Mouse (Mus musculus) hindbrain, postnatal 0 days (tissue): ENCODE data around the gene Ptpn21. TPM values are rescaled to one million over a fixed set of nuclear protein-coding genes. Genes with fewer than 3 reads are reported as not detected.
A peak's percentile ranks its signal among the peaks of the same experiment; 100 is the strongest.

Experiments
- ATAC-seq: fragments of 200-750 bp; cut with Nextera tagmentation; 2 replicates; pipeline ENCODE4 v1.8.0; 2017; ENCODE audit warnings: mild to moderate bottlenecking, moderate TSS enrichment, moderate library complexity
- DNase-seq: peaks from one replicate; pipeline ENCODE4 v3.0.0-alpha.2; 2015; ENCODE audit warnings: low spot score
- H3K27ac ChIP-seq: fragments of 300-500 bp; sonication (generic); 2 replicates; pipeline ENCODE4 v1.5.1; 2014; ENCODE audit warnings: mild to moderate bottlenecking
- H3K27me3 ChIP-seq: fragments of 300-500 bp; sonication (generic); 2 replicates; pipeline ENCODE4 v1.6.1; 2014; ENCODE audit warnings: low read length, mixed read lengths; ENCODE audit not compliant: insufficient read depth
- H3K36me3 ChIP-seq: fragments of 300-500 bp; sonication (generic); 2 replicates; pipeline ENCODE4 v1.6.1; 2014; ENCODE audit warnings: low read length, mixed read lengths; ENCODE audit not compliant: insufficient read depth
- H3K4me1 ChIP-seq: fragments of 300-500 bp; sonication (generic); 2 replicates; pipeline ENCODE4 v1.6.1; 2014; ENCODE audit warnings: antibody characterized with exemption, low read length, mixed read lengths; ENCODE audit not compliant: insufficient read depth
- H3K4me2 ChIP-seq: fragments of 300-500 bp; sonication (generic); 2 replicates; pipeline ENCODE4 v1.6.1; 2014; ENCODE audit warnings: low read depth, mild to moderate bottlenecking, low read length, moderate library complexity, mixed read lengths
- H3K4me3 ChIP-seq: fragments of 300-500 bp; sonication (generic); 2 replicates; pipeline ENCODE4 v1.5.1; 2014; ENCODE audit warnings: low read length
- H3K9ac ChIP-seq: fragments of 300-500 bp; sonication (generic); replicated peaks from 2 replicates; pipeline ENCODE4 v1.6.1; 2014; ENCODE audit warnings: mild to moderate bottlenecking, low read length, moderate library complexity, mixed read lengths
- H3K9me3 ChIP-seq: fragments of 300-500 bp; sonication (generic); 2 replicates; pipeline ENCODE4 v1.6.1; 2016; ENCODE audit warnings: low read length, mixed read lengths
- CTCF ChIP-seq: IDR thresholded peaks from 2 replicates; pipeline ENCODE4 v1.5.1; 2016; ENCODE audit warnings: antibody characterized with exemption, control low read depth, low read depth
- WGBS: fragments of 180-500 bp; shearing (Covaris S2); extraction: QIAGEN DNeasy Blood & Tissue Kit; methylation state at CpG from one replicate; pipeline ENCODE4 v1.1.7; 2014; 5-methylcytosine and 5-hydroxymethylcytosine counted together
- polyA plus RNA-seq: library from polyadenylated mRNA; unstranded; fragments of >200 nt; fragmentation: Nextera tagmentation; extraction: Ambion mirVana; gene quantifications from 2 replicates; pipeline ENCODE4 v1.2.1, GENCODE M21; 2015
- total RNA-seq: library from RNA; depleted of rRNA; stranded (reverse); fragments of >200 nt; gene quantifications from 2 replicates; pipeline ENCODE4 v1.2.3, GENCODE M21; 2014

Ptpn21 gene
- total and polyA plus RNA-seq, 2 experiments from 2014 or later, result 2.7 to 6.0 TPM

DNA sequence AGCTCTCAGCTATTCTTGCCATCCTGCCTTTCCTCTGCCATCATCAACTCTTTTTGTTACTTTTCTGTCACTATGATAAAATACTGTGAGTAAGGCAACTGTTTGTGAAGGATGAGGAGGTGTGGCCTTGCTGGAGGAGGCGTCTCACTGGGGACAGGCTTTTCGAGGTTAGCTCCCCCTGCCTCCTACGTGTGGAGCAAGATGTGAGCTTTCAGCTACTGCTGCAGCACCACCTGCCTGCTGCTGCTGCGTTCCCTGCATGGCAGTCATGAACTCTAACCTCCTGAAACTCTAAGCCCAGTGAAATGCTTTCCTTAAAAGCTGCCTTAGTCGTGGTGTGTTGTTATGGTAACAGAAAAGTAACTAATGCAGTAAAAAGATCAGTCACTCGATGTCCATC is 63.3 kb downstream of the Ptpn21 start:
- Histone ChIP-seq H3K4me1 (no peaks in the 10 kb centered on the region), H3K4me2 (no peak overlapping the region), H3K9me3 (no peaks in the 10 kb centered on the region), H3K9ac (no peak overlapping the region), H3K27me3 (no peaks in the 10 kb centered on the region), H3K27ac (no peak overlapping the region), H3K4me3 (no peak overlapping the region), H3K36me3 (peaks cover 5% of the 10 kb centered on the region)
- TF ChIP-seq CTCF, result peak; percentile 12; the same call in 1 of the 2 replicates
- ATAC-seq, result no peak
- 61% methylated on average over 6 of the region's 6 CpGs for WGBS
- DNase-seq, result no peak

GRCm38 (mm10) chr12:98670429-98670828 is 66.8 kb downstream of the Ptpn21 start:
- H3K27me3 ChIP-seq, result no peaks in the 10 kb centered on the region
- H3K4me1 ChIP-seq, result no peaks in the 10 kb centered on the region
- no peak overlapping the region for H3K4me3 ChIP-seq
- H3K9me3 ChIP-seq, result no peaks in the 10 kb centered on the region
- H3K36me3 ChIP-seq, result peaks cover 3% of the 10 kb centered on the region
- 91% methylated on average over 4 of the region's 4 CpGs for WGBS
- DNase-seq, result no peak
- H3K4me2 ChIP-seq, result no peak overlapping the region
- TF ChIP-seq CTCF, result no peak
- no peak for ATAC-seq
- no peak overlapping the region for H3K9ac ChIP-seq
- H3K27ac ChIP-seq, result no peak overlapping the region

- H3K27ac ChIP-seq, result no peak overlapping the region
- H3K36me3 ChIP-seq, result peaks cover 5% of the 10 kb centered on the region
- no peak for TF ChIP-seq CTCF
- no peaks in the 10 kb centered on the region for H3K9me3 ChIP-seq
- DNase-seq (peak; percentile 38), ATAC-seq (no peak)
- WGBS, result 65% methylated on average over 5 of the region's 5 CpGs
- no peaks in the 10 kb centered on the region for H3K4me1 ChIP-seq
- no peak overlapping the region for H3K4me2 ChIP-seq
- no peak overlapping the region for H3K4me3 ChIP-seq
- H3K27me3 ChIP-seq, result no peaks in the 10 kb centered on the region
- no peak overlapping the region for H3K9ac ChIP-seq
These were observed 67.3 kb downstream of the Ptpn21 start for GRCm38 (mm10) chr12:98669864-98670263.

- Histone ChIP-seq H3K9ac (no peak overlapping the region), H3K4me3 (no peak overlapping the region), H3K27ac (no peak overlapping the region), H3K36me3 (peaks cover 7% of the 10 kb centered on the region), H3K4me1 (no peaks in the 10 kb centered on the region), H3K4me2 (no peak overlapping the region), H3K27me3 (no peaks in the 10 kb centered on the region), H3K9me3 (no peaks in the 10 kb centered on the region)
- ATAC-seq (no peak), DNase-seq (no peak)
- WGBS, result 94% methylated on average over 10 of the region's 10 CpGs
- TF ChIP-seq CTCF, result no peak
These were observed 68.1 kb downstream of the Ptpn21 start for GRCm38 (mm10) chr12:98669086-98669485.

DNA sequence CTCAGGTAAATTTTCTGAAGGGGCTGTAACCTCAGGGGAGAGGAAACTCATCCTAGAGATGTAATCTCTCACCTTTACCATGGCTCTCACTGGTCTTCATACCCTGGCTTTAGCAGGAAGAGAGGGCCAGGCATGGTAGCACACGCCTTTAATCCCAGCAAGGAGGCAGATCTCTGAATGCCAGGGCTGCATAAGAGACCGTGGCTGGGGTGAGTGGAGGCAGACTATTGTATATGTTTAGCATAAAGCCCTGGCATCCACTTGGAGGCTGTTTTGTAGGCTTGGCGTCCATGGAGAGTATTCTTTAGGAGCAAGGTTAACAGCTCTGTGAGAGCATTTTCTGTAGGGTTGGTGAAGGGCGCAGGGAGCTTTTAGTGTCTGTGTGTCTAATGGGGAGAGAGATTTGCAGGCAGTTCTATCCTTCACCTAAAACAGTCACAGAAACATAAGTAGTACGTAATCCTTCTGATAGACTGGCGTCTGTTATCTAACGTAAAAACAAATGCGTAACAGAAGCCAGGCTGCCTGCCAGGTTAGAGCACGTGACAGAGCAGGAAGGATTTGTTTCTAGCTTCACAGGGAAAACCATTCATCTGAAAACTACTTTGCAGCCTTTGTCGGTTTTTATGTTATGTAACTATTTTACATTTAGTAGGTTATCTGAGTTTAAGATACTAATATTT is 68.9 kb downstream of the Ptpn21 start:
- no peaks in the 10 kb centered on the region for H3K9me3 ChIP-seq
- peak; percentile 10 for DNase-seq
- 66% methylated on average over 10 of the region's 10 CpGs for WGBS
- H3K9ac ChIP-seq, result no peak overlapping the region
- H3K4me1 ChIP-seq, result no peaks in the 10 kb centered on the region
- no peak for ATAC-seq
- TF ChIP-seq CTCF, result no peak
- H3K4me2 ChIP-seq, result no peak overlapping the region
- peaks cover 13% of the 10 kb centered on the region for H3K36me3 ChIP-seq
- H3K27me3 ChIP-seq, result no peaks in the 10 kb centered on the region
- no peak overlapping the region for H3K4me3 ChIP-seq
- H3K27ac ChIP-seq, result no peak overlapping the region

GRCm38 (mm10) chr12:98662617-98663016 is 74.6 kb downstream of the Ptpn21 start:
- 92% methylated on average over 7 of the region's 7 CpGs for WGBS
- ATAC-seq (no peak), DNase-seq (no peak)
- Histone ChIP-seq H3K9ac (no peak overlapping the region), H3K27me3 (no peaks in the 10 kb centered on the region), H3K4me1 (no peaks in the 10 kb centered on the region), H3K4me3 (no peak overlapping the region), H3K27ac (no peak overlapping the region), H3K9me3 (no peaks in the 10 kb centered on the region), H3K4me2 (no peak overlapping the region), H3K36me3 (peaks cover 42% of the 10 kb centered on the region)
- no peak for TF ChIP-seq CTCF

- DNase-seq (no peak), ATAC-seq (no peak)
- Histone ChIP-seq H3K27me3 (no peaks in the 10 kb centered on the region), H3K36me3 (peaks cover 19% of the 10 kb centered on the region), H3K27ac (no peak overlapping the region), H3K4me3 (no peak overlapping the region), H3K4me2 (no peak overlapping the region), H3K9ac (no peak overlapping the region), H3K4me1 (no peaks in the 10 kb centered on the region), H3K9me3 (no peaks in the 10 kb centered on the region)
- 73% methylated on average over 2 of the region's 2 CpGs for WGBS
- TF ChIP-seq CTCF, result peak; percentile 25; the same call in 1 of the 2 replicates
These were observed 80.3 kb downstream of the Ptpn21 start for GRCm38 (mm10) chr12:98656873-98657272.
